Mouse (Mus musculus) megakaryocyte, embryonic 14.5 days (primary cell): ENCODE measurements around the gene Synrg.

Experiments used
- FLI1 ChIP-seq: IDR thresholded peaks from 2 replicates; pipeline ENCODE4 v1.6.1; 2012; ENCODE audit warnings: low read length, inconsistent platforms, mixed read lengths
- GATA1 ChIP-seq: IDR thresholded peaks from 3 replicates; pipeline ENCODE4 v1.6.1; 2012; ENCODE audit warnings: mixed read lengths, low read length, inconsistent platforms, borderline replicate concordance

DNA sequence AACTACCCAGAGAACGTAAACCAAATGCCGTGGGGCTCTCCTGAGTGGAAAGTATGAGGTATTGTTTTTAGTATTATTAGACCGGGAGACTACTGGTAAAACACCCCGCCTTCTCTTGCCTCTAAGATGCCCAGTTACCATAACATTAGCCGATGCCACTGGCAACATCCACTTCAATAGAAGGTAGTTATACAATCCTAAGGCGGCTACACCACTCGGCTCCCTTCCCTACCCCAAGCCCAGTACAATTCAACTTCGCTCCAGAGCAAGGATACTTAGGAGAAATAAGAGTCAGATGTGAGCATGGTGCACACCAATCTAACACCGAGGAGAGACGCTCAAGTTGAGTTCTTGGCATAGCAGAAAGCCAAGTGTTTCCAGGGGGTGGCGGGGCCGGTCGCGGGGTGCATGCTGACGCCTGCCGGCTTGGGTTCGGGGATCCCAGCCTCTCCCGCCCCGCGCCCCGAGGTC, 103.5 kb downstream of the Synrg start:
- TF ChIP-seq FLI1 (no peak), GATA1 (no peak)
